Mouse (Mus musculus): ENCODE data around the gene Tnfrsf9. TPM values are rescaled to one million over a fixed set of nuclear protein-coding genes. Genes with fewer than 3 reads are reported as not detected.
A peak's percentile ranks its signal among the peaks of the same experiment; 100 is the strongest.

Gene Tnfrsf9
- polyA plus RNA-seq, 1 experiment from 2014 or later = 0.11 TPM

DNA sequence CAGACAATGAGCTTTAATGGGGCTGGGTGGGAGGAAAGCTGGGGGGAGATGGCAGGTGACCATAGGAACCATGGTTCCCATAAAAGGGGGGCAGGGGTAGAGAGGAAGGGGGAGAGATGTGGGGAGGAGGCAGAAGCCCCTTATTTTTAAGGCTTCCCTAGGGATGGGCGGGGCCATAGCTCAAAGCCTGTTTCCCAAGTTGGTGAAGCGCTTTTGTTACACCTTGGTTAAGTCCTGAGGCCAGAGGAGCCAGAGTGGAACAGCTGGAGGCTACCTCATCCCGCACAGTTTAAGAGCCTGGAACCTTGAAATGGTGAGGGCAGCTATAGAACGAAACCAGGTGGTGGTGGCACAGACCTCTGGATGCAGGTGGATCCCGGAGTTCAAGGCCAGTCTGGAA lies 26.5 kb upstream of the Tnfrsf9 start:
- no peak for ATAC-seq (ENCODE audit: low read depth)
- no peak for DNase-seq (ENCODE audit: low spot score)
- peaks cover 6% of the 10 kb centered on the region; the same call in 1 of the 2 replicates for H3K4me1 ChIP-seq (ENCODE audit: control insufficient read depth, insufficient read depth, low read length)
- H3K4me3 ChIP-seq (ENCODE audit: low read depth, low read length) = no peak overlapping the region
- H3K4me2 ChIP-seq (ENCODE audit: low read depth, low read length) = no peak overlapping the region
- H3K36me3 ChIP-seq (ENCODE audit: control insufficient read depth, insufficient read depth, low read length) = no peaks in the 10 kb centered on the region
- H3K27me3 ChIP-seq (replicated peaks; ENCODE audit: control insufficient read depth, insufficient read depth, low read length) = no peaks in the 10 kb centered on the region
- H3K9me3 ChIP-seq (ENCODE audit: control insufficient read depth, low read length) = no peaks in the 10 kb centered on the region
- H3K9ac ChIP-seq (ENCODE audit: low read depth, low read length) = no peak overlapping the region
- WGBS = 68% methylated on average over 5 of the region's 5 CpGs
- H3K27ac ChIP-seq (replicated peaks; ENCODE audit: low read depth, low read length) = no peak overlapping the region

DNA sequence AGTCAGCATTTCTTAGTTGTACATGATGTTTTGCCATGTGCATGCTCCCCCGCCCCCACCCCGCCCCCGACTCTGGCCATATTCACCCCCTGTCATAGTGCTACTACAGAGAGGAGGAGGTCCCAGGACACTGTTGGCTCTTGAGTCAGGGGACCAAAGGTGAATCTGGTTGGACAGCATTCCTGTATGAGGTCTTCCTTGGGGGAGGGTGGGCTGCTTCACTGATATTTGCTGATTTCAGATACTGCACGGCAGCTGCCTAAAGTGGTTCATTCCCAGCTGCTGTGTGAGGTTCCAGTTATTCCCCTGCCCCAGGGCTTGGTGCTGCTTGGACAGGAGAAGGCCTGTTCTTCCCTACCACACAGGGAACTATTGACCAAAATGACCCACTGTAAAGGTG lies 25.9 kb upstream of the Tnfrsf9 start:
- peaks cover 6% of the 10 kb centered on the region; the same call in 1 of the 2 replicates for H3K4me1 ChIP-seq (ENCODE audit: control insufficient read depth, insufficient read depth, low read length)
- DNase-seq (ENCODE audit: low spot score) (peak; percentile 19), ATAC-seq (ENCODE audit: low read depth) (0 out of 2 replicates have a peak, but pooled peaks have one; percentile 17)
- H3K9me3 ChIP-seq (ENCODE audit: control insufficient read depth, low read length) = no peaks in the 10 kb centered on the region
- no peaks in the 10 kb centered on the region for H3K27me3 ChIP-seq (replicated peaks; ENCODE audit: control insufficient read depth, insufficient read depth, low read length)
- no peak overlapping the region for H3K4me3 ChIP-seq (ENCODE audit: low read depth, low read length)
- no peak overlapping the region for H3K9ac ChIP-seq (ENCODE audit: low read depth, low read length)
- 53% methylated on average over 4 of the region's 4 CpGs for WGBS
- H3K4me2 ChIP-seq (ENCODE audit: low read depth, low read length) = no peak overlapping the region
- no peaks in the 10 kb centered on the region for H3K36me3 ChIP-seq (ENCODE audit: control insufficient read depth, insufficient read depth, low read length)
- H3K27ac ChIP-seq (replicated peaks; ENCODE audit: low read depth, low read length) = no peak overlapping the region

DNA sequence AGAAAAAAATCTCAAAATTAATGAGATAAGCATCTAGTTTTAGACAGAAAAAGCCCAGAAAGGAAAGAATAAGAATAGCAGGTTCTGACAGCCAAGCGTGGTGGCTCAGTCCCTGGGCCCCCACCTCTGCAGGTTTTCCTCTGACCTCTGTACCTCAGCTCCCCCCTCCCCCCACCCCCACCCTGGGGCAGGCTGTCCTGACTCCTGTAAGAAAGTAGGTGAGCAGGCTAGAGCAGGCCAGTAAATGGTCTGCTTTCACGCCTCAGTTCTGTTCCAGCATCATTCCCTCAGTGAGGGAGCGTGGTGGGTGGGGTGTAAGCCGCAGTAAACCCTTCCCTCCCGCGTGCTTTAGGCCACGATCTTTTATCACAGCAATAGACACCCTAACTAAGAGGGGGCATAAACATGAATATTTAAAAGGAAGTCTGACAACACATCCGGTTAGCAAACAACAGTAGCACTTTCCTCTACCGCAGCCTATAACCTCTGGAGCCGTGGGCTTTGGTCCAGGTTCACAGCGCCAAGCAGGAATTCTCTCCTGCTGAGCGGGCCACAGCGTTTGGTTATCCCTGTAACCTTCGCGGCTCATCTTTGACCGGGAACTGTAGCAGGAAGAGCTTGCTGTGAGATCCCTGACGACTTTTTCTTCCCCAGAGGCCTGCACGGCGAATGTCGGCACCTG lies 24.9 kb upstream of the Tnfrsf9 start:
- Histone ChIP-seq H3K4me2 (ENCODE audit: low read depth, low read length) (peak overlapping the region; percentile 27; the same call in 1 of the 2 replicates), H3K9ac (ENCODE audit: low read depth, low read length) (no peak overlapping the region), H3K4me1 (ENCODE audit: control insufficient read depth, insufficient read depth, low read length) (peaks cover 6% of the 10 kb centered on the region; the same call in 1 of the 2 replicates), H3K9me3 (ENCODE audit: control insufficient read depth, low read length) (no peaks in the 10 kb centered on the region), H3K27ac (replicated peaks; ENCODE audit: low read depth, low read length) (peak overlapping the region; percentile 17; the same call in 1 of the 2 replicates), H3K27me3 (replicated peaks; ENCODE audit: control insufficient read depth, insufficient read depth, low read length) (no peaks in the 10 kb centered on the region), H3K36me3 (ENCODE audit: control insufficient read depth, insufficient read depth, low read length) (no peaks in the 10 kb centered on the region), H3K4me3 (ENCODE audit: low read depth, low read length) (no peak overlapping the region)
- DNase-seq (ENCODE audit: low spot score) (no peak), ATAC-seq (ENCODE audit: low read depth) (no peak)
- 35% methylated on average over 20 of the region's 20 CpGs for WGBS

DNA sequence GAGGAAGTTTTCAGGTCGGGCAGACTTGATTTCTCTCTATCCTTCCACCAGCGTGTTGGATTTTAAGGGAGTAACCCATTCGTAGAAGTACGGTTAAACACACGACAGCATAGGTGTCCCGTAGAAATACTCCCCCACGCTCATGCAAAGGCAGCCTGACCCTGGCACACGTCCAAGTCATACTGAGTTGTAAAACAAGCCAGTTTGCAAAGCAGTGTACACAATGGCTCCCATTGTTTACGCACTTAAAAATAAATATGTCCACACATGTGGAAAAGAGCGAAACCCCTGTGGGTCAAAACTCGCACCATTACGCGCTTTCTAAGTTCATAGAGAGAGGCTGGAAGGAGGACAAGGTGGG lies 24.4 kb upstream of the Tnfrsf9 start:
- peak; percentile 69 for DNase-seq (ENCODE audit: low spot score)

DNA sequence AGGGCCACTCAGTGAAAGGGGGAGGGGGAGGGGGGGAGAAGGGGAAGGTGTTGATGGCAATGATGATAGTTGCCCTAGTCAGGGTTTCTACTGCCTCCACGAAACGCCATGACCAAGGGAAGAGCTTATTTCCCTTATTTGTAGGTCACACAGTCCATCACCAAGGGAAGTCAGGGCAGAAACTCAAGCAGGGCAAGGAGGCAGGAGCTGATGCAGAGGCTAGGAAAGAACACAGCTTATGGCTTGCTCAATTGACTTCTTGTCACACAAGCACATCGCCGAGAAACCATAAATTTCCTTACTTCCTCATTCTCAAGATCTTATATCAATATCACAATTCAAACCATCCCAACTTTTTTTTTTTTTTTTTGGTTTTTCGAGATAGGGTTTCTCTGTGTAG lies 23.1 kb upstream of the Tnfrsf9 start:
- Histone ChIP-seq H3K4me3 (ENCODE audit: low read depth, low read length) (no peak overlapping the region), H3K9me3 (ENCODE audit: control insufficient read depth, low read length) (no peaks in the 10 kb centered on the region), H3K4me1 (ENCODE audit: control insufficient read depth, insufficient read depth, low read length) (peaks cover 6% of the 10 kb centered on the region; the same call in 1 of the 2 replicates), H3K9ac (ENCODE audit: low read depth, low read length) (no peak overlapping the region), H3K4me2 (ENCODE audit: low read depth, low read length) (no peak overlapping the region), H3K27me3 (replicated peaks; ENCODE audit: control insufficient read depth, insufficient read depth, low read length) (no peaks in the 10 kb centered on the region), H3K36me3 (ENCODE audit: control insufficient read depth, insufficient read depth, low read length) (peaks cover 6% of the 10 kb centered on the region), H3K27ac (replicated peaks; ENCODE audit: low read depth, low read length) (no peak overlapping the region)
- 66% methylated on average over 5 of the region's 5 CpGs for WGBS
- no peak for ATAC-seq (ENCODE audit: low read depth)
- no peak for DNase-seq (ENCODE audit: low spot score)

More for the DNA sequence above, 24.4 kb upstream of the Tnfrsf9 start:
- Histone ChIP-seq H3K4me1 (ENCODE audit: control insufficient read depth, insufficient read depth, low read length) (peaks cover 6% of the 10 kb centered on the region; the same call in 1 of the 2 replicates), H3K4me3 (ENCODE audit: low read depth, low read length) (no peak overlapping the region), H3K36me3 (ENCODE audit: control insufficient read depth, insufficient read depth, low read length) (no peaks in the 10 kb centered on the region), H3K9ac (ENCODE audit: low read depth, low read length) (no peak overlapping the region), H3K9me3 (ENCODE audit: control insufficient read depth, low read length) (no peaks in the 10 kb centered on the region), H3K4me2 (ENCODE audit: low read depth, low read length) (peak overlapping the region; percentile 27; the same call in 1 of the 2 replicates), H3K27ac (replicated peaks; ENCODE audit: low read depth, low read length) (peak overlapping the region; percentile 17; the same call in 1 of the 2 replicates), H3K27me3 (replicated peaks; ENCODE audit: control insufficient read depth, insufficient read depth, low read length) (no peaks in the 10 kb centered on the region)
- 41% methylated on average over 13 of the region's 13 CpGs for whole genome bisulfite sequencing
- ATAC-seq (ENCODE audit: low read depth) = no peak

DNA sequence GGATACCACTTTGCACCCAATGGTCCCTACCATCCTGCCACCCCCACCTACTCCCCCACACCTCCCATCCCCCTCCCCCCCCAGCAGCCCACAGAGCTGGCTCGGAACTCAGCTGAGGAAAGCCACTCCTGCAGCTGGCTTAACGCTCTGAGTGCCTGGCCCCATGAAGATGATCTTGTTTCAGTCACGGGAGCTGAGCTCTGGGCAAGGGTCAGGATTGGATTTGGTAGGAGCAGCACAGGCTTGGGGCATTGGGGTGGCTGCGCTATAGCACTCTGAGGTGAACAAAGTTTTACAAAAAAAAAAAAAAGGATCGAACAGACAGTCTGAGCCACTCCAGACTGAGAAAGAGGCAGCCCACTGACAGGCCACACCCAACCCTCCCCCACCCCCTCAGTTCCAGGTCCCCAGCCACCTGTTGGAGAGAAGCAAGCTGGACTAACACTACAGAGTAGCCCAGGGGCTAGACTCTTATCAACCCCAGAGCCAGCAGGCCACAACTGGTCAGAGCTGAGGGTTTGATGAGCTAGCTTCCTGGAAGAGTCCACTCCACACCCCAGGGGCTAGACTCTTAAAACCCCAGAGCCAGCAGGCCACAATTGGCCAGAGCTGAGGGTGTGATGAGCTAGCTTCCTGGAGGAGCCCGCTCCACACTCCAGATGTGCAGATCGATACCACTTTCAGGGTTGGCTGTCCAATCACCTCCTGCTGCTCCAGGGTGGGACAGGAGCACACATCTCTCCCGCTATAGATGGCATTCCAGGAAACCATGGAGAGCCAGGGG lies 19.5 kb upstream of the Tnfrsf9 start:
- no peak overlapping the region for H3K4me2 ChIP-seq (ENCODE audit: low read depth, low read length)
- ATAC-seq (ENCODE audit: low read depth) (no peak), DNase-seq (ENCODE audit: low spot score) (no peak)
- H3K9me3 ChIP-seq (ENCODE audit: control insufficient read depth, low read length) = no peaks in the 10 kb centered on the region
- no peak overlapping the region for H3K27ac ChIP-seq (replicated peaks; ENCODE audit: low read depth, low read length)
- no peaks in the 10 kb centered on the region for H3K27me3 ChIP-seq (replicated peaks; ENCODE audit: control insufficient read depth, insufficient read depth, low read length)
- 0 out of 2 replicates have a peak, but pooled peaks cover 3% of the 10 kb centered on the region for H3K4me1 ChIP-seq (ENCODE audit: control insufficient read depth, insufficient read depth, low read length)
- H3K36me3 ChIP-seq (ENCODE audit: control insufficient read depth, insufficient read depth, low read length) = peaks cover 40% of the 10 kb centered on the region
- WGBS = 54% methylated on average over 8 of the region's 8 CpGs
- H3K4me3 ChIP-seq (ENCODE audit: low read depth, low read length) = no peak overlapping the region
- H3K9ac ChIP-seq (ENCODE audit: low read depth, low read length) = no peak overlapping the region; the same call in 1 of the 2 replicates

DNA sequence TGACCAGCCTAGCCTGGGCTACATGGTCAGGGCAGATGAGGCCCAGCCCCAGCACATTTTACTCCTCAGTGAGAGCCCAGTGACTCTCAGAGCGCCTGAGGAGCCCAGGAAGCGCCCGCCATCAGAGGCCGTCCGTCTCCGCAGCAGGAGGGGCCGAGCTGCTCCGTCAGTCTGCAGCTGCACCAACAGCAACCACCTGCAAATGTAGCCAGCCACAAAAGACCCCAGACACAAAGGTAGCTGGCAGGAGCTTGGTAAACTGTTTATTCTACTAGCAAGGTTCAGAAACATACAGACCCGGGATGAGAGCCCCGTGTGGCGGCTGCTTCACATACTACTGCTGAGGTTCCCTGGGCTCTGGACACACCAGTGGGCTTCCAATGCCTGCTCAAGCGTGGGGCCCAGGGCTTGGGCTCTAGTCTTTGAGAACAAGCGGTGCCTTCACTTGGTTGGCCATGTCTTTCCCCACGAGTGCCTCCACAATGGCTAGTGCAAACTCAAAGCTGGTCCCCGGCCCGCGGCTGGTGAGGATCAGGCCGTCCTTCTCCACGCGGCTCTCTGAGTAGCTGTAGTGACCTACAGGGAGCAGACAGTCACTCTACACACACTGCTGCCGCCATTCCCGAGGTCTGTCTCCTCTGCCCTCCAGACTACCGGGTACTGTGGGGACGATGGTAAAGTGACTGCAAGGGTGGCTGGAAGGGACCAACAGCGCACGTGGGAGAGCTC lies 17.3 kb upstream of the Tnfrsf9 start:
- ATAC-seq (ENCODE audit: low read depth) (no peak), DNase-seq (ENCODE audit: low spot score) (no peak)
- no peak overlapping the region for H3K27ac ChIP-seq (replicated peaks; ENCODE audit: low read depth, low read length)
- H3K4me3 ChIP-seq (ENCODE audit: low read depth, low read length) = no peak overlapping the region
- H3K4me2 ChIP-seq (ENCODE audit: low read depth, low read length) = no peak overlapping the region
- 92% methylated on average over 25 of the region's 26 CpGs for WGBS
- H3K4me1 ChIP-seq (ENCODE audit: control insufficient read depth, insufficient read depth, low read length) = no peaks in the 10 kb centered on the region
- H3K9me3 ChIP-seq (ENCODE audit: control insufficient read depth, low read length) = no peaks in the 10 kb centered on the region
- H3K9ac ChIP-seq (ENCODE audit: low read depth, low read length) = no peak overlapping the region
- H3K36me3 ChIP-seq (ENCODE audit: control insufficient read depth, insufficient read depth, low read length) = peaks cover 61% of the 10 kb centered on the region
- no peaks in the 10 kb centered on the region for H3K27me3 ChIP-seq (replicated peaks; ENCODE audit: control insufficient read depth, insufficient read depth, low read length)

DNA sequence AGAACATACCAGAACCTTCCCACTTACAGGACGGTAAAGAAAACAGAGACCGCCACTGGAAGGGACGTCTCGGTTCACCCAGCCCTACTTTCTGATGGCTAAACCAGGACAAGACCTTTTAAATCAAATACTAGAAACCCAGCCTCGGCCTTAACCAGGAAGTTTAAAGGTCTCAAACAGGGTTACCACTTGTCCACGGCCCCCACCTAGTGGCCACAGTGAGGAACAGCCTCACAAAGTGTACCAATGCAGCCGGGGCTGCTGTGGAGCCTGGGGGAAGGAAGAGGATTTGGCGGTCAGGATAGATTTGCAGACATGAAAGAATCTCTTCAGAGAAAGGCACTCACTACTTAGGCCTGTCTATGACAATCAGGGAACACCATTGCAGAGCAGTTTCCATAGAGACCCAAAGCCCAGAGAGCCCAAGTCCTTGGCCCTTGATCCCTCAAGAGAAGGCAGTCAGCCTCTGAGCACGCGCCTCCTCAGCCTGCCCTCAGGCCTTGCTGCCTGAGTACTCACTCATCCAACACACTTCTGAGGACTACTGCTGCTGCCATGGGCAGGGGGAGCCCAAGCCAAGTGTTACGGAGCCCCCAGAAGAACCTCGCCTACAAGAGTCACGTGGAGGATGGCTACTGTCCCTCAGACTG lies 15.5 kb upstream of the Tnfrsf9 start:
- WGBS = 55% methylated on average over 13 of the region's 13 CpGs
- Histone ChIP-seq H3K4me3 (ENCODE audit: low read depth, low read length) (no peak overlapping the region), H3K27ac (replicated peaks; ENCODE audit: low read depth, low read length) (no peak overlapping the region), H3K36me3 (ENCODE audit: control insufficient read depth, insufficient read depth, low read length) (peaks cover 79% of the 10 kb centered on the region), H3K4me2 (ENCODE audit: low read depth, low read length) (no peak overlapping the region), H3K27me3 (replicated peaks; ENCODE audit: control insufficient read depth, insufficient read depth, low read length) (no peaks in the 10 kb centered on the region), H3K9ac (ENCODE audit: low read depth, low read length) (no peak overlapping the region), H3K4me1 (ENCODE audit: control insufficient read depth, insufficient read depth, low read length) (no peaks in the 10 kb centered on the region), H3K9me3 (ENCODE audit: control insufficient read depth, low read length) (no peaks in the 10 kb centered on the region)
- ATAC-seq (ENCODE audit: low read depth) (peak; percentile 27; the same call in 1 of the 2 replicates), DNase-seq (ENCODE audit: low spot score) (peak; percentile 85)
